Mouse (Mus musculus): ENCODE measurements around the gene Cym.

DNA sequence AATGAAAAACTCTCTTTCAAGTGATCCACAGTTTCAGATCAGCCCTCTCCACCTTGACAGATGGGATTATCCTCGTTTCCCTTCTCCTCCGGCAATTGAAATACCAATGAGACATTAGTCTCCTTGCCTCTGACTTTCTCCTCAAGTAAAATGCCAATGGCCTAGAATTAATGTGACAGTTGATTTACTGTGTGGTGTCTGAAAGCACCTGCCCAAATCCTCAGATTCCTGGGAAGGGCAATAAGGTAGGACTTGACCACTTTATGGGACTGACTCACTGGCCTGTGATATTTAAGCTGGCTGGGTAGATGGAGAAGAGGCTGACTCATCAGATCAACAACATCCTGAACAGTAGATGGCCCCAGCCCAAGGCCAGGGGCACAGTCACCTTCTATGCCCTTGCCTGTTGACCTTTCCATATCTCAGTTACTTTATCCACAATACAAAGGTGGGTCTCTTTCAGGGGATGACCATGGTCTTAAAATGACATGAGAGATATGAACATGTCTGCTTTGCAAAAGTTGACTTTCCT, 45.3 kb upstream of the Cym start:
- TF ChIP-seq GATA1 (IDR thresholded peaks at IDR 0.05; ENCODE audit: borderline replicate concordance, low read length) (no peak), FLI1 (IDR thresholded peaks at IDR 0.05; ENCODE audit: low read length) (no peak)

Measured in megakaryocyte, embryonic 14.5 days (primary cell).